ENCODE assay signal across 12 mouse cellular contexts in the genomic region with DNA sequence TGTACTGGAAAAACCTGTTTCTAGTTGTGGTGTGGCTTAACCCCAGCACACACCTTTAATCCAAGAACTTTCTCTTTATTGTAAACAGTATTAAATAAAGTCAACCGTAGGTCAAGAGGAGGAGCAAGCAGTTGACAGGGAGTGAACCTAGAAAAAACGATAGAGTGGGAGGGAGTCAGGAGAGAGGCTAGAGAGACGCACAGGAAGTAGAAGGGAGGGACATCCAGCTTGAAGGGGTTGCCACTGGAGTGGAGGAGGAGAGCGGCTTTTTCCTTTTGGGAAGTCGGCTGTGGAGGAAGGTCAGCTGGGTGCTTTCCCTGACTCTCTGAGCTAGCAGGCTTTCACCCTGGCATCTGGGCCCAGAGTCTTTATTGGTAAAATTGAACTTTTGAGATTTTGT. TPM values are rescaled to one million over a fixed set of nuclear protein-coding genes. Genes with fewer than 3 reads are reported as not detected.
"Had no signal": no experiment of that assay in that cellular context is flagged by ENCODE, and none has a peak within 500 bp of the region (broad histone marks: within the 10 kb centered on the region; RNA-seq: fewer than 3 reads in every experiment).

No protein-coding gene starts in this region.

- H3K27ac ChIP-seq: limb, embryonic 13.5 days; liver, embryonic 14.5 days; midbrain, embryonic 12.5 days; stomach, embryonic 15.5 days had no signal

- H3K4me1 ChIP-seq: limb, embryonic 13.5 days; midbrain, embryonic 12.5 days; stomach, embryonic 15.5 days had no signal

- H3K4me2 ChIP-seq: limb, embryonic 13.5 days; midbrain, embryonic 12.5 days; stomach, embryonic 15.5 days had no signal

- H3K4me3 ChIP-seq: limb, embryonic 13.5 days; midbrain, embryonic 12.5 days; stomach, embryonic 15.5 days had no signal

- H3K9me3 ChIP-seq: midbrain, embryonic 12.5 days; stomach, embryonic 15.5 days had no signal

- ATAC-seq: intestine, embryonic 16.5 days; midbrain, embryonic 16.5 days had no signal

- H3K9ac ChIP-seq: limb, embryonic 13.5 days; liver, embryonic 14.5 days; midbrain, embryonic 12.5 days; stomach, embryonic 15.5 days had no signal

- DNase-seq: left cerebral cortex, postnatal 4 days; lung, adult 18-20 months; right cerebral cortex, postnatal 14 days; thymus, adult 2 months; thymus, postnatal 25 days had no signal

- H3K27me3 ChIP-seq: limb, embryonic 13.5 days; midbrain, embryonic 12.5 days; stomach, embryonic 15.5 days had no signal

RNA-seq across cellular contexts. Expression of a gene that starts 56.1 kb away (rescaled TPM):
- total RNA-seq: liver, adult 2 months had no signal
